Mouse (Mus musculus): Measurements from ENCODE around the gene Erp27. TPM values are rescaled to one million over a fixed set of nuclear protein-coding genes. Genes with fewer than 3 reads are reported as not detected.

The Erp27 gene
- polyA plus RNA-seq, 1 experiment from 2014 or later = 0.73 TPM

- no peaks in the 10 kb centered on the region for H3K27me3 ChIP-seq (ENCODE audit: insufficient read depth, poor library complexity, severe bottlenecking)
- no peaks in the 10 kb centered on the region for H3K9me3 ChIP-seq
- WGBS = 21% methylated on average over 18 of the region's 18 CpGs
- peak overlapping the region; percentile 67 for H3K27ac ChIP-seq
- no peak for DNase-seq (ENCODE audit: low spot score)
- H3K4me3 ChIP-seq = peak overlapping the region; percentile 42
- H3K4me1 ChIP-seq = peaks cover 22% of the 10 kb centered on the region
- H3K36me3 ChIP-seq = no peaks in the 10 kb centered on the region
Measured at GRCm38 (mm10) chr6:136913384-136914126, 8.4 kb downstream of the Erp27 start.

- Histone ChIP-seq H3K36me3 (no peaks in the 10 kb centered on the region), H3K4me3 (no peak overlapping the region), H3K4me1 (peaks cover 16% of the 10 kb centered on the region), H3K27me3 (ENCODE audit: insufficient read depth, poor library complexity, severe bottlenecking) (no peaks in the 10 kb centered on the region), H3K27ac (no peak overlapping the region), H3K9me3 (no peaks in the 10 kb centered on the region)
- DNase-seq (ENCODE audit: low spot score) = no peak
- 87% methylated on average over 1 of the region's 2 CpGs for WGBS
Measured at GRCm38 (mm10) chr6:136912751-136913265, 9.2 kb downstream of the Erp27 start.

GRCm38 (mm10) chr6:136910247-136910890 lies 11.6 kb downstream of the Erp27 start:
- H3K9me3 ChIP-seq = no peaks in the 10 kb centered on the region
- no peaks in the 10 kb centered on the region for H3K36me3 ChIP-seq
- H3K27me3 ChIP-seq (ENCODE audit: insufficient read depth, poor library complexity, severe bottlenecking) = no peaks in the 10 kb centered on the region
- no peak overlapping the region for H3K4me3 ChIP-seq
- no peak overlapping the region for H3K27ac ChIP-seq
- peaks cover 26% of the 10 kb centered on the region for H3K4me1 ChIP-seq
- no peak for DNase-seq (ENCODE audit: low spot score)
- WGBS = 71% methylated on average over 9 of the region's 9 CpGs

- peaks cover 17% of the 10 kb centered on the region for H3K4me1 ChIP-seq
- H3K27ac ChIP-seq = no peak overlapping the region
- no peaks in the 10 kb centered on the region for H3K9me3 ChIP-seq
Measured at GRCm38 (mm10) chr6:136906937-136907293, 15.1 kb downstream of the Erp27 start.

GRCm38 (mm10) chr6:136906283-136906936 lies 15.6 kb downstream of the Erp27 start:
- 70% methylated on average over 19 of the region's 19 CpGs for WGBS
- H3K27ac ChIP-seq = peak overlapping the region; percentile 33; the same call in 1 of the 2 replicates
- H3K36me3 ChIP-seq = no peaks in the 10 kb centered on the region
- no peak overlapping the region for H3K4me3 ChIP-seq
- H3K9me3 ChIP-seq = no peaks in the 10 kb centered on the region
- DNase-seq (ENCODE audit: low spot score) = no peak
- peaks cover 17% of the 10 kb centered on the region for H3K4me1 ChIP-seq
- no peaks in the 10 kb centered on the region for H3K27me3 ChIP-seq (ENCODE audit: insufficient read depth, poor library complexity, severe bottlenecking)

More at GRCm38 (mm10) chr6:136906937-136907293, 15.1 kb downstream of the Erp27 start:
- WGBS = 73% methylated on average over 10 of the region's 10 CpGs
- no peak for DNase-seq (ENCODE audit: low spot score)
- H3K4me3 ChIP-seq = no peak overlapping the region
- H3K27me3 ChIP-seq (ENCODE audit: insufficient read depth, poor library complexity, severe bottlenecking) = no peaks in the 10 kb centered on the region
- H3K36me3 ChIP-seq = no peaks in the 10 kb centered on the region

GRCm38 (mm10) chr6:136903885-136904470 lies 18.0 kb downstream of the Erp27 start:
- H3K4me1 ChIP-seq = peaks cover 19% of the 10 kb centered on the region
- WGBS = 74% methylated on average over 8 of the region's 8 CpGs
- H3K4me3 ChIP-seq = no peak overlapping the region
- H3K36me3 ChIP-seq = no peaks in the 10 kb centered on the region
- no peaks in the 10 kb centered on the region for H3K9me3 ChIP-seq
- H3K27ac ChIP-seq = no peak overlapping the region
- no peaks in the 10 kb centered on the region for H3K27me3 ChIP-seq (ENCODE audit: insufficient read depth, poor library complexity, severe bottlenecking)
- DNase-seq (ENCODE audit: low spot score) = no peak

GRCm38 (mm10) chr6:136902527-136902926 lies 19.5 kb downstream of the Erp27 start:
- Histone ChIP-seq H3K27ac (no peak overlapping the region), H3K4me1 (peaks cover 34% of the 10 kb centered on the region), H3K4me3 (no peak overlapping the region), H3K27me3 (ENCODE audit: insufficient read depth, poor library complexity, severe bottlenecking) (no peaks in the 10 kb centered on the region), H3K36me3 (no peaks in the 10 kb centered on the region), H3K9me3 (no peaks in the 10 kb centered on the region)
- DNase-seq (ENCODE audit: low spot score) = no peak
- WGBS = 87% methylated on average over 9 of the region's 9 CpGs

GRCm38 (mm10) chr6:136901010-136901409 lies 21.0 kb downstream of the Erp27 start:
- Histone ChIP-seq H3K27ac (no peak overlapping the region), H3K36me3 (no peaks in the 10 kb centered on the region), H3K4me3 (no peak overlapping the region), H3K9me3 (no peaks in the 10 kb centered on the region), H3K4me1 (peaks cover 29% of the 10 kb centered on the region), H3K27me3 (ENCODE audit: insufficient read depth, poor library complexity, severe bottlenecking) (no peaks in the 10 kb centered on the region)
- 75% methylated on average over 2 of the region's 2 CpGs for WGBS
- DNase-seq (ENCODE audit: low spot score) = no peak

- 71% methylated on average over 4 of the region's 4 CpGs for WGBS
- H3K4me1 ChIP-seq = peaks cover 29% of the 10 kb centered on the region
Measured at GRCm38 (mm10) chr6:136900369-136901009, 21.5 kb downstream of the Erp27 start.

GRCm38 (mm10) chr6:136898954-136899353 lies 23.0 kb downstream of the Erp27 start:
- Histone ChIP-seq H3K9me3 (no peaks in the 10 kb centered on the region), H3K36me3 (no peaks in the 10 kb centered on the region), H3K27ac (peak overlapping the region; percentile 62; the same call in 1 of the 2 replicates), H3K4me3 (no peak overlapping the region), H3K4me1 (peaks cover 32% of the 10 kb centered on the region), H3K27me3 (ENCODE audit: insufficient read depth, poor library complexity, severe bottlenecking) (no peaks in the 10 kb centered on the region)
- 60% methylated on average over 2 of the region's 2 CpGs for WGBS
- DNase-seq (ENCODE audit: low spot score) = no peak

More at GRCm38 (mm10) chr6:136900369-136901009, 21.5 kb downstream of the Erp27 start:
- Histone ChIP-seq H3K4me3 (no peak overlapping the region), H3K36me3 (no peaks in the 10 kb centered on the region), H3K27ac (no peak overlapping the region), H3K9me3 (no peaks in the 10 kb centered on the region), H3K27me3 (ENCODE audit: insufficient read depth, poor library complexity, severe bottlenecking) (no peaks in the 10 kb centered on the region)
- DNase-seq (ENCODE audit: low spot score) = no peak

GRCm38 (mm10) chr6:136898222-136898621 lies 23.8 kb downstream of the Erp27 start:
- Histone ChIP-seq H3K27me3 (ENCODE audit: insufficient read depth, poor library complexity, severe bottlenecking) (no peaks in the 10 kb centered on the region), H3K4me3 (no peak overlapping the region), H3K4me1 (peaks cover 30% of the 10 kb centered on the region), H3K9me3 (no peaks in the 10 kb centered on the region), H3K36me3 (no peaks in the 10 kb centered on the region), H3K27ac (peak overlapping the region; percentile 52)
- 24% methylated on average over 4 of the region's 4 CpGs for WGBS
- DNase-seq (ENCODE audit: low spot score) = peak; percentile 80

- 63% methylated on average over 4 of the region's 4 CpGs for whole genome bisulfite sequencing
- H3K4me3 ChIP-seq = no peak overlapping the region
- DNase-seq (ENCODE audit: low spot score) = no peak
- H3K27me3 ChIP-seq (ENCODE audit: insufficient read depth, poor library complexity, severe bottlenecking) = no peaks in the 10 kb centered on the region
- no peaks in the 10 kb centered on the region for H3K36me3 ChIP-seq
- peak overlapping the region; percentile 52 for H3K27ac ChIP-seq
- peaks cover 30% of the 10 kb centered on the region for H3K4me1 ChIP-seq
- no peaks in the 10 kb centered on the region for H3K9me3 ChIP-seq
Measured at GRCm38 (mm10) chr6:136897789-136898188, 24.2 kb downstream of the Erp27 start.
